Mouse (Mus musculus) liver, embryonic 14.5 days (tissue): ENCODE measurements around the gene Gm37240.

ENCODE experiments used
- CTCF ChIP-seq: IDR thresholded peaks from 2 replicates; pipeline ENCODE4 v1.5.1; 2016; ENCODE audit warnings: antibody characterized with exemption, low read depth, control low read depth
- EP300 ChIP-seq: IDR thresholded peaks from 2 replicates; pipeline ENCODE4 v1.6.1; 2016; ENCODE audit warnings: antibody characterized with exemption, low read depth

DNA sequence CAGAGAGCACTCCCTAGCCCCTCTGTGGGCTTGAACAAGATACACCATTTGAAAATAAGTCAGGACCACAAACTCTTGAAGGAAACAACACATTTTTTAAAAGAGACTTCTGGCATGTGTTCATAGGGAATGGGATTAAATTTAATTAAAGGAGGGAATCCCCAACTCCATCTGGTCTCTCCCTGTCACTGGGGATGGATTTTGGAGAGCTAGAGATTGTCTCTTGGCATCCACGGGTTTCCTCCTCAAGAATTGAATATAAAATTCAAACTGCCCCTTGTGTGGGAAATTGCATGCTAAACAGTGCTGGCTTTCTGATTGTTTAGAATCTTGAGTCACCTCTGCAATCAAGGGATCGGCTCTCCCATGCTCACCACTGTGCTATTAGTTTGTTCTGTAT lies 1185.8 kb downstream of the Gm37240 start:
- no peak for TF ChIP-seq CTCF
- TF ChIP-seq EP300, result no peak
